14 mouse cellular contexts compared by ENCODE assay signal in genomic region chr12:116145686-116146085, GRCm38 (mm10).
DNase-seq lines count a peak whose midpoint lies in the region; ATAC-seq and TF ChIP-seq lines count a peak whose summit lies in the region.
"Had no signal": no experiment of that assay in that cellular context is flagged by ENCODE, and none has a peak within 500 bp of the region (broad histone marks: within the 10 kb centered on the region; RNA-seq: fewer than 3 reads in every experiment).

No protein-coding gene starts in this region.

- peaks cover 35% of the 10 kb centered on the region for H3K4me1 ChIP-seq in midbrain, embryonic 10.5 days
- peaks cover 3% of the 10 kb centered on the region; the same call in 1 of the 2 replicates for H3K4me1 ChIP-seq in midbrain, postnatal 0 days (ENCODE audit: insufficient read depth, low read length)
- H3K4me1 ChIP-seq in CH12.LX (ENCODE audit: control insufficient read depth in 1 of 2, insufficient read depth in 2 of 2) = peaks cover 26 to 76% of the 10 kb centered on the region in 2 experiments
- H3K4me1 ChIP-seq: heart, embryonic 15.5 days had no signal

- ATAC-seq in midbrain, postnatal 0 days (ENCODE audit: low FRiP score) = no peak
- ATAC-seq in hematopoietic stem cell, adult 5-6 weeks (replicated peaks in 1 of 2; ENCODE audit: insufficient read depth in 1 of 2, low FRiP score in 2 of 2, low TSS enrichment in 1 of 2, low read depth in 1 of 2, poor library complexity in 2 of 2, severe bottlenecking in 2 of 2) = peak; percentile 23 to 32; a peak in 2 of 4 replicates

- no peak for TF ChIP-seq EP300 in CH12.LX (IDR thresholded peaks at IDR 0.05; ENCODE audit: low read length)

- dilution Hi-C loops in CH12.LX (cut with MboI; ENCODE audit: extremely low pct_ligation_motif_present, extremely low pct_unique_long_range_greater_than_20kb, low sequenced_read_pairs) = no loop called here

- H3K9me3 ChIP-seq in midbrain, embryonic 10.5 days (replicated peaks) = no peaks in the 10 kb centered on the region
- H3K9me3 ChIP-seq in midbrain, postnatal 0 days (ENCODE audit: low read length) = no peaks in the 10 kb centered on the region
- no peaks in the 10 kb centered on the region for H3K9me3 ChIP-seq in CH12.LX (replicated peaks; ENCODE audit: low read length)
- H3K9me3 ChIP-seq: heart, embryonic 15.5 days; hindbrain, embryonic 10.5 days had no signal

- no peak overlapping the region for H3K9ac ChIP-seq in midbrain, postnatal 0 days (replicated peaks; ENCODE audit: low read length, poor library complexity, severe bottlenecking)
- H3K9ac ChIP-seq in CH12.LX (ENCODE audit: insufficient read depth, low read depth) = no peak overlapping the region
- H3K9ac ChIP-seq: heart, embryonic 15.5 days had no signal

- DNase-seq in midbrain, embryonic 10.5 days (ENCODE audit: low spot score) = no peak
- DNase-seq in midbrain, postnatal 0 days (ENCODE audit: low spot score) = no peak
- peak; percentile 7 for DNase-seq in 3T3-L1 (ENCODE audit: low read depth, low spot score)
- DNase-seq in CH12.LX (ENCODE audit: extremely low read depth) = no peak
- DNase-seq in kidney, adult 9 months = no peak
- no peak for DNase-seq in left cerebral cortex, adult 9 months (ENCODE audit: low spot score in 2 of 2)
- DNase-seq: cerebellum, adult 8-10 months; gastrocnemius, adult 2 months; layer of hippocampus, postnatal 36 days had no signal

- no peaks in the 10 kb centered on the region for H3K27me3 ChIP-seq in midbrain, embryonic 10.5 days (ENCODE audit: low read depth, poor library complexity, severe bottlenecking)
- no peaks in the 10 kb centered on the region for H3K27me3 ChIP-seq in midbrain, postnatal 0 days (ENCODE audit: insufficient read depth, low read length)
- H3K27me3 ChIP-seq in CH12.LX (replicated peaks) = no peaks in the 10 kb centered on the region
- H3K27me3 ChIP-seq: heart, embryonic 15.5 days had no signal

- H3K79me2 ChIP-seq in CH12.LX (replicated peaks; ENCODE audit: control insufficient read depth, extremely low read depth, insufficient read depth, poor library complexity, severe bottlenecking) = no peaks in the 10 kb centered on the region

- WGBS in midbrain, embryonic 10.5 days = 93% methylated on average over 1 of the region's 1 CpGs
- 83% methylated on average over 1 of the region's 1 CpGs for WGBS in midbrain, postnatal 0 days

- H3K4me2 ChIP-seq in midbrain, postnatal 0 days (ENCODE audit: low read depth, low read length, poor library complexity, severe bottlenecking) = no peak overlapping the region
- 0 out of 2 replicates have a peak overlapping the region, but pooled peaks have one; percentile 11 for H3K4me2 ChIP-seq in CH12.LX (ENCODE audit: insufficient read depth, low read depth, poor library complexity, severe bottlenecking)
- H3K4me2 ChIP-seq: heart, embryonic 15.5 days; midbrain, embryonic 11.5 days had no signal

- peak overlapping the region; percentile 80; the same call in 1 of the 2 replicates for H3K27ac ChIP-seq in midbrain, embryonic 10.5 days (replicated peaks)
- H3K27ac ChIP-seq in midbrain, postnatal 0 days (ENCODE audit: low read depth, low read length) = no peak overlapping the region
- H3K27ac ChIP-seq in CH12.LX (ENCODE audit: insufficient read depth, low read depth) = no peak overlapping the region
- H3K27ac ChIP-seq: gastrocnemius, adult 2 months; heart, embryonic 15.5 days had no signal

- H3K4me3 ChIP-seq in midbrain, embryonic 10.5 days = no peak overlapping the region
- H3K4me3 ChIP-seq in midbrain, postnatal 0 days (ENCODE audit: low read depth, low read length) = no peak overlapping the region
- no peak overlapping the region for H3K4me3 ChIP-seq in CH12.LX (replicated peaks in 1 of 3; ENCODE audit: low read depth in 2 of 3, low read length in 2 of 3, poor library complexity in 1 of 3)
- H3K4me3 ChIP-seq: gastrocnemius, adult 2 months; heart, embryonic 15.5 days; hindbrain, embryonic 10.5 days; myocyte had no signal

- TF ChIP-seq RAD21 in CH12.LX (IDR thresholded peaks at IDR 0.05; ENCODE audit: low read depth, low read length) = no peak

- no peaks in the 10 kb centered on the region for H3K36me3 ChIP-seq in midbrain, embryonic 10.5 days
- H3K36me3 ChIP-seq in midbrain, postnatal 0 days (ENCODE audit: insufficient read depth, low read length) = no peaks in the 10 kb centered on the region
- H3K36me3 ChIP-seq in CH12.LX (replicated peaks in 1 of 2; ENCODE audit: control insufficient read depth in 1 of 2, insufficient read depth in 1 of 2, low read length in 1 of 2) = no peaks in the 10 kb centered on the region
- H3K36me3 ChIP-seq: heart, embryonic 15.5 days; hindbrain, embryonic 10.5 days had no signal

- TF ChIP-seq CTCF in midbrain, postnatal 0 days (IDR thresholded peaks at IDR 0.05) = no peak
- no peak for TF ChIP-seq CTCF in CH12.LX (conservative IDR thresholded peaks at IDR 0.05 in 1 of 2, IDR thresholded peaks at IDR 0.05 in 1 of 2; ENCODE audit: low read depth in 2 of 2, low read length in 2 of 2)

- in situ Hi-C loops in CH12.LX (cut with MboI; ENCODE audit: low pct_ligation_motif_present, low pct_unique_long_range_greater_than_20kb, low sequenced_read_pairs) = no loop called here

- TF ChIP-seq POLR2A in CH12.LX (IDR thresholded peaks at IDR 0.05; ENCODE audit: low read depth, low read length) = no peak

TF ChIP-seq in CH12.LX, 34 proteins besides CTCF, POLR2A, EP300 and RAD21:
- no peak for TF ChIP-seq ZNF384 (IDR thresholded peaks at IDR 0.05; ENCODE audit: low read depth, low read length)
- peak; percentile 94 for TF ChIP-seq MAFK (IDR thresholded peaks at IDR 0.05; ENCODE audit: insufficient replicate concordance, low read length)
- TF ChIP-seq MAZ (IDR thresholded peaks at IDR 0.05; ENCODE audit: low read depth, low read length) = no peak
- TF ChIP-seq TBP (conservative IDR thresholded peaks at IDR 0.05; ENCODE audit: low read depth, low read length) = no peak
- no peak for TF ChIP-seq MXI1 (IDR thresholded peaks at IDR 0.05; ENCODE audit: low read depth, low read length)
- no peak for TF ChIP-seq E2F4 (IDR thresholded peaks at IDR 0.05; ENCODE audit: insufficient replicate concordance, low read depth, low read length)
- TF ChIP-seq HCFC1 (IDR thresholded peaks at IDR 0.05; ENCODE audit: low read depth, low read length) = no peak
